Mouse (Mus musculus): Measurements from ENCODE around the gene Kank1.

Kank1 gene

DNA sequence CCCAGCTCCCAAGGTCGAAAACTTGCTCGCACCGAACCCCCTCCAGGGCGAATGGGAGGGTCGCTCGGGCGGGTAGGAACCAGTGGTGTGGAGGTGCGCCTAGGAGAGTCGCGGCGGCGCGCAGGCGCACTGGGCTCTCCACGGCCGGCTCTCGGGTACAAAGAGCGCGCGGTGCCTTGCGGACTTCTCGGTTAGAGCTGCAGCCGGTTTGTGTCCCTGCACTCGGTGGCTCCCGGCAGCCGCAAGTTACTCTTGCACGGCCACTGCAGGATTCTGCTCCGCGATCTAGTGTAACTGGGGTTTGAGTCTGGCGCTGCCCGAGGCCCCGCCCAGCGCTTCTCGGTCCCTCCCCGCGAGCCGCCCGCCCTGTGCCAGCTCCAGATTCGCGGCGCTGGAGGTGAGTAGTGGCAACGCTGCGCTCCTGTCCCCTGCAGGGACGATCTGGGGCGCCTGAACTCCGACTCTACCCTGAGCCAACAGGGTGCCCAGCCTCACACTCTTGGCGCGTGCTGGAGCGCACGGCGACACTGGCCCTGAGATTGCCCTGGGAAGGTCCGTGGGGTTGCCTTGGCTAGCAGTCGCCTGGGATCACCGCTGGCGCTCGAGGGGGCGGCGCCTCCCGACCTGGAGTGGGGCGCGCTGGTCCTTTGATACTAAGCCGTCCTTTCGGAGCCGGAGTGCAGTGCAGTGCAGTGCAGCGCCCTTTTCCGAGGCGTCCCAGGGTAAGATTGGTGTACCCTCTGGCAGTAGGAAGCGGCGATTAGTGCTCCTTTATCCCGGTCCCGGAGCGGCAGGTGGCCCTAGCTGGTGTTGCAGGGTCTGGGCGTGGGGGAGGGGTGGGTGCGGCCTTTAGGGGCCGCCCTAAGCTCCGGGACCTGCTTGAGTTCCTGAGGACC is at the start of gene Kank1:
Gene Kank1, plus strand, starts transcription at position 380 of the 896 bp plus-strand sequence.
- peak; percentile 3 to 9 for DNase-seq (ENCODE audit: low spot score in 2 of 2)

DNA sequence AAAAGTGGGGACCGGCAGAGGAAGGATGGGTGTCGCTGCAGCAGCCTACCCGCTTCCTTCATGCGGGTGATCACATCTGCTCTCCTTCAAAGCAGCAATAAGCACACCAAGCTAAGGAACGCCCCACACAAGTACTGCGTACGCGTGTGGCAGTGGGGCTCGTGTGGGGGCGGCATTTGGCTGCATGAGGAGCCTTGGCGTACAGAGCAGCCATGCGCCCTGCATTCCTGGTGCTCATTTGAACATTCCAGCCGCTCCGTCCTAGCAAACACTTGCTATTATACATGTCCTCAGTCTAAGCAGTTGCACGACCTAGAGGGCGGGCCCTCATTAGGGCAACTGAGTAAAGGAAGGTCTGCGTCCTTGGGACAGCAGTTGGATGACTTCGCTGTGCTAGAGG is 49.1 kb upstream of the Kank1 start:
- no peak for DNase-seq (ENCODE audit: low spot score in 2 of 2)

DNA sequence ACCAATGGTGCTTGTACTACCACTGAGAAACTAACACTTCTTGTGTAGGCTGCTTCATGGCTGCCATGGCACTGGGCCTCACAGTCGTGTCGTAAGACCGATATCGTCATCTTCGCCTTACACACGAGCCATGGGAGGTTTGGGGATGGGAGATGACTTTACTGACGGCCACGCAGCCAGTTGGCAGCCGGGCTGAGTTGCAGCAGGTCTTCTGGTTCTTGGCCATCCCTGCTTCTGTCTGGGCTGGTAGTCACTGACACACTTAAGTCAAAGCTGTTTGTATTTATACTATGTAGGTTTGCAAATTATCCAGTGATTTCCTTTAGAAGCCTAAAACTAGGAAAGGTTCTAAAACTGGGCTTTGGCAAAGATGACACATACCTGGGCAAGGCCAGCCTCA is 43.0 kb upstream of the Kank1 start:
- no peak for DNase-seq (ENCODE audit: low spot score in 2 of 2)

DNA sequence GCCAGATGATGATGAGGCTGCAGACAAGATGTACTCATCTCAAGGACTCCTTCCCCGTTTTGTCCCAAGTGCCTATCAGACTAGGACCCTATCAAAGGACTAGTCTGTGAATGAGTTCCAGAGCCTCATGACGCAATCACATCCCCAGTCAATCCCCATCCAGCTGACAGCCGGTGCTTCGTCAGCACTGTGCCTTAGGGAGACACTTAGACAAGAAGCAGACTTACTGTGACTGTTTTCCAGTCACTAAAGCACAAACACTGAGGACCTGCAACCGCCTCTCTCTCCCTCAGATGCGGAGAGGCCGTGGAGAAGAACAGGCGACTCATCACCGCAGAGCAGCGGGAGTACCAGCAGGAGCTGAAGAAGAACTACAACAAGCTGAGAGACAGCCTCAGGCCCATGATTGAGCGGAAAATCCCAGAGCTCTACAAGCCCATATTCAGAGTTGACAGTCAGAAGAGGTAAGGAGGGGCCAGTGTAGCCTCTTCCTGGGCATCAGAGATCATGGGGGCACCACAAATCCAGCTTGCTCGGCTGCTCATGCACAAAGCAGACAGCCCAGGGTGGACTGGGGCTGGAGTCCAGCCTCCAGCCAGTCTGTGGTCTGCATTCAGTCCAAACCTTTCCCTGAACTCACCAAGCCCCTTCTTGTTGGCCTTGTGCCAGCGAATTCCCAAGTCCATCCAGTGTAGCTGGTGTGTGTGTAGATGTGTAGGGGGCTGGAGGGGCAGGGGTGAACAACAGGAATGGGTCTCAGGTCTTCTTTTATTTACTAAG is 36.5 kb upstream of the Kank1 start:
- DNase-seq (ENCODE audit: low spot score in 2 of 2), result no peak

DNA sequence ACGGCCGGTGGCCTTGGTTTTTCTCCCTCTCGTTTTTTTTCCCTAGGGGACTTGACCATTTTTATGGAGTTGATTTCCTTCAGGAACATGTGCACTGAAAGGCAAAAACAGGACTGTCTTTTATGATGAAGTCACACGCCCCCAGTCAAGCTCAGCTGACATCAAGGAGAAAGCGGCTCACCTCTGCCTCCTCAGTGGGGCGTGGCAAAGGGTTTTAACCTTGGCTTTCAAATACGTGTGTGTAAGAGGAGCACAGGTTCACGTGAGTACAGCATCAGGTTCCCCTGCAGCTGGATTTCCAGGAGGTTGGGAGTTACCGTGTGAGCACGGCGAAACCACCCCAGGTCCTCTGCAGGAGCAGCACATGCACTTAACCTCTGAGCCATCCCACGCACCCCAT is 33.7 kb upstream of the Kank1 start:
- no peak for DNase-seq (ENCODE audit: low spot score in 2 of 2)

DNA sequence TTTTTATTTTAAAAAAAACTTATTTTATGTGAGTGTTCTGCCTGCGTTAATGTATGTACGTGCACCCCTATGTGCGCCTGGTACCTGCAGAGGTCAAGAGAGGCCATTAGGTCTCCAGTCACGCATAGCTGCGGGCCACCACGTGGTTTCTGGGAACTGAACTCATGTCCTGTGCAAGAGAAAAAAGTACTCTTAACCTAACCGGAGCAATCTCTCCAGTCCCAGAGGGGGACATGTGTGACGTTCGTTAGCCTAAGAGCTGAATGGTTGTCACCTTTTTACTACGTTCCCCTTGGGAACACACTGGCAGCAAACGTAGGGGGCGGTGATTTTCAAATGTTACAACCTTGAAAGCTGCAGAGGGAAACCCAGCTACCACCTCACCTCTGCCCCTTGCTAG is 29.8 kb upstream of the Kank1 start:
- no peak for DNase-seq (ENCODE audit: low spot score in 2 of 2)

- DNase-seq (ENCODE audit: low spot score in 2 of 2), result no peak
Observed at GRCm38 (mm10) chr19:25207731-25208361, 28.9 kb upstream of the Kank1 start.

- no peak for DNase-seq (ENCODE audit: low spot score in 2 of 2)
Observed at GRCm38 (mm10) chr19:25208596-25209110, 28.1 kb upstream of the Kank1 start.

DNA sequence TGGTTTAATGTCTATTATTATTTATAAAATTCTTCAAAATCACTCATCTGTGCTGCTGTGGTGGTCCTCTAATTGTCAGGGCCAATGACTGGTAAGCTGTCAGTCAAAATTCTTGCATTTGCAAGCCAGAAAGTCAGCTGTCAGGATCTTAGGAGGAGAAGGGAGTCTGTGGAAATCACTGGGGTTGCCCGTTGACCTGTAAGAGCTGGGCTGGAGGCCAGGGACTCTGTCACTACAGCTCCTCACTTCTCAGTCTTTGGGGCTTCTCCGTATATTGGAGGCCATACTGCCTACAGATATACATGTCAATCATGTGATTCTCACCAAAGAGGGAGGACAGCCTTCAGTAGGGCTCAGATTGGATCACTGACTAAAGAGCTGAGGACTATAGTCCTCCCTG is 16.2 kb upstream of the Kank1 start:
- DNase-seq (ENCODE audit: low spot score in 2 of 2), result no peak

- no peak for DNase-seq (ENCODE audit: low spot score in 2 of 2)
Observed at GRCm38 (mm10) chr19:25221964-25222640, 14.7 kb upstream of the Kank1 start.

DNA sequence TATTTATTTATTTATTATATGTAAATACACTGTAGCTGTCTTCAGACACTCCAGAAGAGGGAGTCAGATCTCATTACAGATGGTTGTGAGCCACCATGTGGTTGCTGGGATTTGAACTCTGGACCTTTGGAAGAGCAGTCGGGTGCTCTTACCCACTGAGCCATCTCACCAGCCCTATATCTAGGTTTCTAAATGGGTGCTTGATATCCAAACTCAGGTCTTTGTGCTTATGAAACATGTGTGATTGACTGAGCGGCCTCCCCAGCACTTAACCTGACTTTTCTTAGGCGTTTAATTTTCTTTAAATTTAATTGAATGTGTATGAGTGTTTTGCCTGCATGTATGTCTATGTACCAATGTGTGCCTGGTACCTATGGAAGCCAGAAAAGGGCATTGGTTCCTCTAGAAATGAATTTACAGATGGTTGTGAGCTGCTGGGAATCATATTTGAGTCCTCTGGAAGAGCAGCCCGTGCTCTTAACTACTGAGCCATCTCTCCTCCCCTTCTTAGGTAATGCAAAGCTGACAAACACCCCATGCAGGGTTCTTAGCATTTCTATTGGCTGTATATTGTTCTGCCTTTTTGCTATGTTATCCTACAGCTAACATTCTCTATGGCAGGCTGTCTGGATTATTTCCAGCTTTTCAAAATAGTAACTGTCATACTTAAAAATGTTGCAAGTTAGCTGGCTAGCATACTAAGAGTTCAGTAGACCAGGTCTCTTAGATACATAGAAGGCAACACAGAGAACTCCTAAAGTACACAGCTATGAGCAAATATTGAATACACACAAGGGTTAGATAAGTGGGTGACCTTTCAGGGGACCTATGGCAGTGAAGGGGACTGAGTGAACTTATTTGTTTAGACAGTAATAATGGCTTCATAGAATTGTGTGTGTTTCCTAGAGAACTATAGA is 6.5 kb upstream of the Kank1 start:
- DNase-seq (ENCODE audit: low spot score in 2 of 2), result no peak

- no peak for DNase-seq (ENCODE audit: low spot score in 2 of 2)
Observed at GRCm38 (mm10) chr19:25230975-25231334, 5.8 kb upstream of the Kank1 start.

DNA sequence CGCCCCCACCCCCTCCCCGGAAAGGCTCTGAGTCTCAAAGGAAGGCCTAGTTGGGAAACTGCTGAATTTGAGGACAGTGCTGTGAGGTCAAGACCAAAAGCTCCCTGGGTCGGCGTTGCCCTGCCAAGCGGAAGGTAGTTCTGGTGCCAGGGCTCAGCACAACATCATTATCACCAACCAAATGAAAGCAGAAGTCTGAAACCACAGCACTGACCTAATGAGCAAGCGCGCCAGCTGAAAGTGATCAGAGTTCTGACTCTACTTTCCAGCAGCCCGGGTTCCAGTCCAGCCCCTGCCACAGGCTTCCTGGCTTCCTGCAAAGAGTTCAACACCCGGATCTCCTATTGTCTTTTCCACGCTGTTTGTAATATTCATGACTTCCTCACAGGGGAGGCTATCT is 4.7 kb upstream of the Kank1 start:
- DNase-seq (ENCODE audit: low spot score in 2 of 2), result no peak

- DNase-seq (ENCODE audit: low spot score in 2 of 2), result no peak
Observed at GRCm38 (mm10) chr19:25237492-25238040, 791 bp downstream of the Kank1 start.

- DNase-seq (ENCODE audit: low spot score in 2 of 2), result no peak
Observed at GRCm38 (mm10) chr19:25238121-25238520, 1.3 kb downstream of the Kank1 start.

- DNase-seq (ENCODE audit: low spot score in 2 of 2), result no peak
Observed at GRCm38 (mm10) chr19:25243566-25243965, 6.8 kb downstream of the Kank1 start.

- no peak for DNase-seq (ENCODE audit: low spot score in 2 of 2)
Observed at GRCm38 (mm10) chr19:25246062-25246461, 9.3 kb downstream of the Kank1 start.

DNA sequence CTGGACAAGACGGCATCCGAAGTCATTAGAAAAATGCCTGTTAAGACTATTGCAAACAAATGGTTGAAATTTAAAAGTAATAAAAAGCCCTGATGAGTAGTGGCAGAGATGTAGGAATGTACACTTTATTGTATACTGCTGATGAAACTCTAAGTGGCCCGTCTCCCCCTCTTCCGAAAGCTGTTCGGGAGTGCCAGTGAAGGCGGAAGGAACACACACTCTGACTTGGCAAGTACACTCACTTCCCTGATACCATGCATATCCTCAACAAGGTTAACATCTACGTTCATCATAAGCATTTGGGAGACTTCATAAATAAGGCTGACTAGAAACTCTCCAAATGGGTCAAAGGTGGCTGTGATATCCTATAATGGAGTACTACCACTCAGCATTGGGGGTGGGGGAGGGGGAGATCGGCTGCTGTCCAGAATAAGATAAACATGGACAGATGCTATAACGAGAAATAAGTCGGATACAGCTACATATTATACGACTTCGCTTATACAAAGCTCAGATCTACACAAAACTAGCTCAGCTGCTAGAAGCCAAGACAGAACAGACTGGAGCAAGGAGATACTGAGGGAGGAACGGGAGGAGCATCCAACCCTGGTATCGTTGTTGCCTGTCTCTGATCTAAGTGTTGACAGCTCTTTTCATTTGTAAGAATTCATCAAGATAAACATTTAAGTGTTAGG is 11.2 kb downstream of the Kank1 start:
- DNase-seq (ENCODE audit: low spot score in 2 of 2), result no peak

DNA sequence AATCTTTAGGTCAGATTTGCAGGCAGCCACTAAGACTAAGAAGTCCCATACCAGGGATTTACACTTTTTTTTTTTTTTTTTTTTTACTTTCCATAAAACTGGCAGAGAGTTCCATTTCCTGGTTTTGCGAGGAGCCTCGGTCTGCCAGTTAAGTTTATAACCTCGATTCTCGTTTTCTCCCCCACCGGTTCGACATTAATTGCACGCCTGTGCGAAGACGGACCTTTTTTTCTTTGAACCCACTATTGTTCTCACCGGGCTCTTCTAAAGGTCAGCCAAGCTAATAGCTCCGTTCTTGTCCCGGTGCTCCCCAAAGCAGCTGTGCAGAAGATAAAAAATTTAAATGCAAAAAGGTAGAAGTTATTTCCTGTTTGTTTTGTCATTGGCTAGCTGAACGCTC is 12.5 kb downstream of the Kank1 start:
- no peak for DNase-seq (ENCODE audit: low spot score in 2 of 2)
